Mouse (Mus musculus) hindbrain, embryonic 15.5 days (tissue): ENCODE results near the gene Eif2ak3. TPM values are rescaled to one million over a fixed set of nuclear protein-coding genes. Genes with fewer than 3 reads are reported as not detected.

Experiments
- ATAC-seq: fragments of 200-750 bp; cut with Nextera tagmentation; 2 replicates; pipeline ENCODE4 v1.8.0; 2017; ENCODE audit warnings: low read depth, moderate number of reproducible peaks, moderate TSS enrichment; ENCODE audit not compliant: low FRiP score
- H3K27ac ChIP-seq: fragments of 300-500 bp; sonication (generic); replicated peaks from 2 replicates; pipeline ENCODE4 v1.5.1; 2015; ENCODE audit warnings: mild to moderate bottlenecking, inconsistent platforms
- H3K27me3 ChIP-seq: fragments of 300-500 bp; sonication (generic); 2 replicates; pipeline ENCODE4 v1.6.1; 2015; ENCODE audit warnings: control low read depth, inconsistent platforms
- H3K36me3 ChIP-seq: fragments of 300-500 bp; sonication (generic); 2 replicates; pipeline ENCODE4 v1.6.1; 2015; ENCODE audit warnings: control low read depth, inconsistent platforms
- H3K4me1 ChIP-seq: fragments of 300-500 bp; sonication (generic); replicated peaks from 2 replicates; pipeline ENCODE4 v1.6.1; 2015; ENCODE audit warnings: control low read depth, inconsistent platforms
- H3K4me2 ChIP-seq: fragments of 300-500 bp; sonication (generic); 2 replicates; pipeline ENCODE4 v1.6.1; 2015; ENCODE audit warnings: moderate library complexity, mild to moderate bottlenecking, inconsistent platforms
- H3K4me3 ChIP-seq: fragments of 300-500 bp; sonication (generic); 2 replicates; pipeline ENCODE4 v1.5.1; 2015; ENCODE audit warnings: mild to moderate bottlenecking, inconsistent platforms
- H3K9ac ChIP-seq: fragments of 300-500 bp; sonication (generic); 2 replicates; pipeline ENCODE4 v1.6.1; 2015; ENCODE audit warnings: inconsistent platforms
- H3K9me3 ChIP-seq: fragments of 300-500 bp; sonication (generic); 2 replicates; pipeline ENCODE4 v1.6.1; 2016; ENCODE audit warnings: control low read depth, inconsistent platforms
- whole genome bisulfite sequencing: fragments of 180-500 bp; shearing (Covaris S2); methylation state at CpG from one replicate; pipeline ENCODE4 v1.1.7; 2015; 5-methylcytosine and 5-hydroxymethylcytosine counted together
- polyA plus RNA-seq: library from polyadenylated mRNA; unstranded; fragments of >200 nt; fragmentation: Nextera tagmentation; extraction: Ambion mirVana; gene quantifications from 2 replicates; pipeline ENCODE4 v1.2.1, GENCODE M21; 2015

Gene Eif2ak3
- polyA plus RNA-seq, 1 experiment from 2014 or later: 12.4 TPM

- Histone ChIP-seq H3K4me1 (peaks cover 14% of the 10 kb centered on the region), H3K9me3 (no peaks in the 10 kb centered on the region), H3K27me3 (no peaks in the 10 kb centered on the region), H3K36me3 (no peaks in the 10 kb centered on the region), H3K9ac (no peak overlapping the region), H3K4me3 (no peak overlapping the region), H3K27ac (no peak overlapping the region), H3K4me2 (peak overlapping the region; percentile 39)
- 58% methylated on average over 10 of the region's 10 CpGs for WGBS
- peak; percentile 83 for ATAC-seq
Observed at GRCm38 (mm10) chr6:70872128-70872527, 27.8 kb downstream of the Eif2ak3 start.

- Histone ChIP-seq H3K4me3 (no peak overlapping the region), H3K27ac (no peak overlapping the region), H3K9me3 (no peaks in the 10 kb centered on the region), H3K9ac (no peak overlapping the region), H3K4me2 (peak overlapping the region; percentile 39; the same call in 1 of the 2 replicates), H3K36me3 (no peaks in the 10 kb centered on the region), H3K27me3 (no peaks in the 10 kb centered on the region), H3K4me1 (peaks cover 14% of the 10 kb centered on the region)
- WGBS: 71% methylated on average over 7 of the region's 7 CpGs
- no peak for ATAC-seq
Observed at GRCm38 (mm10) chr6:70872570-70872969, 28.3 kb downstream of the Eif2ak3 start.

GRCm38 (mm10) chr6:70874035-70874775, 29.9 kb downstream of the Eif2ak3 start:
- Histone ChIP-seq H3K27ac (no peak overlapping the region), H3K27me3 (no peaks in the 10 kb centered on the region), H3K9ac (no peak overlapping the region), H3K9me3 (no peaks in the 10 kb centered on the region), H3K36me3 (0 out of 2 replicates have a peak, but pooled peaks cover 2% of the 10 kb centered on the region), H3K4me3 (no peak overlapping the region), H3K4me1 (peaks cover 14% of the 10 kb centered on the region), H3K4me2 (no peak overlapping the region)
- ATAC-seq: no peak
- 79% methylated on average over 5 of the region's 5 CpGs for WGBS

- Histone ChIP-seq H3K27me3 (no peaks in the 10 kb centered on the region), H3K4me2 (no peak overlapping the region), H3K9ac (no peak overlapping the region), H3K27ac (no peak overlapping the region), H3K36me3 (0 out of 2 replicates have a peak, but pooled peaks cover 10% of the 10 kb centered on the region), H3K9me3 (no peaks in the 10 kb centered on the region), H3K4me1 (peaks cover 14% of the 10 kb centered on the region), H3K4me3 (no peak overlapping the region)
- WGBS: 97% methylated on average over 1 of the region's 1 CpGs
- ATAC-seq: no peak
Observed at GRCm38 (mm10) chr6:70875017-70875416, 30.7 kb downstream of the Eif2ak3 start.

GRCm38 (mm10) chr6:70880714-70881304, 36.5 kb downstream of the Eif2ak3 start:
- 12% methylated on average over 5 of the region's 5 CpGs for WGBS
- no peaks in the 10 kb centered on the region for H3K27me3 ChIP-seq

GRCm38 (mm10) chr6:70887993-70888392, 43.7 kb downstream of the Eif2ak3 start:
- no peak overlapping the region for H3K27ac ChIP-seq
- H3K4me3 ChIP-seq: no peak overlapping the region
- no peak for ATAC-seq
- H3K27me3 ChIP-seq: no peaks in the 10 kb centered on the region
- H3K4me1 ChIP-seq: no peaks in the 10 kb centered on the region
- no peaks in the 10 kb centered on the region for H3K9me3 ChIP-seq
- no peak overlapping the region for H3K9ac ChIP-seq
- WGBS: 89% methylated on average over 11 of the region's 11 CpGs
- H3K36me3 ChIP-seq: peaks cover 84% of the 10 kb centered on the region
- no peak overlapping the region for H3K4me2 ChIP-seq

More at GRCm38 (mm10) chr6:70880714-70881304, 36.5 kb downstream of the Eif2ak3 start:
- H3K36me3 ChIP-seq: peaks cover 42% of the 10 kb centered on the region
- H3K9me3 ChIP-seq: no peaks in the 10 kb centered on the region
- H3K4me2 ChIP-seq: no peak overlapping the region
- no peak overlapping the region for H3K27ac ChIP-seq
- no peaks in the 10 kb centered on the region for H3K4me1 ChIP-seq
- H3K9ac ChIP-seq: no peak overlapping the region
- peak; percentile 59; the same call in 1 of the 2 replicates for ATAC-seq
- H3K4me3 ChIP-seq: no peak overlapping the region

- WGBS: 83% methylated on average over 6 of the region's 6 CpGs
- no peak overlapping the region for H3K27ac ChIP-seq
- ATAC-seq: no peak
- H3K9ac ChIP-seq: no peak overlapping the region
- H3K4me3 ChIP-seq: no peak overlapping the region
- peaks cover 33% of the 10 kb centered on the region for H3K36me3 ChIP-seq
- no peaks in the 10 kb centered on the region for H3K27me3 ChIP-seq
- no peak overlapping the region for H3K4me2 ChIP-seq
- H3K9me3 ChIP-seq: no peaks in the 10 kb centered on the region
- H3K4me1 ChIP-seq: peaks cover 11% of the 10 kb centered on the region; the same call in 1 of the 2 replicates
Observed at GRCm38 (mm10) chr6:70898166-70898565, 53.9 kb downstream of the Eif2ak3 start.

GRCm38 (mm10) chr6:70899594-70900003, 55.3 kb downstream of the Eif2ak3 start:
- Histone ChIP-seq H3K4me2 (no peak overlapping the region; the same call in 1 of the 2 replicates), H3K9me3 (no peaks in the 10 kb centered on the region), H3K27ac (no peak overlapping the region), H3K27me3 (no peaks in the 10 kb centered on the region), H3K9ac (no peak overlapping the region), H3K36me3 (peaks cover 30% of the 10 kb centered on the region), H3K4me3 (no peak overlapping the region), H3K4me1 (peaks cover 11% of the 10 kb centered on the region; the same call in 1 of the 2 replicates)
- peak; percentile 55 for ATAC-seq
- 22% methylated on average over 8 of the region's 8 CpGs for WGBS

GRCm38 (mm10) chr6:70903689-70904088, 59.4 kb downstream of the Eif2ak3 start:
- ATAC-seq: no peak
- peaks cover 31% of the 10 kb centered on the region for H3K36me3 ChIP-seq
- peaks cover 11% of the 10 kb centered on the region; the same call in 1 of the 2 replicates for H3K4me1 ChIP-seq
- no peaks in the 10 kb centered on the region for H3K27me3 ChIP-seq
- no peak overlapping the region for H3K9ac ChIP-seq
- 81% methylated on average over 5 of the region's 5 CpGs for WGBS
- H3K9me3 ChIP-seq: no peaks in the 10 kb centered on the region
- no peak overlapping the region for H3K4me2 ChIP-seq
- no peak overlapping the region for H3K4me3 ChIP-seq
- no peak overlapping the region for H3K27ac ChIP-seq

- H3K36me3 ChIP-seq: peaks cover 13% of the 10 kb centered on the region
- no peak overlapping the region for H3K27ac ChIP-seq
- no peak for ATAC-seq
- no peaks in the 10 kb centered on the region for H3K9me3 ChIP-seq
- H3K4me2 ChIP-seq: no peak overlapping the region
- no peak overlapping the region for H3K9ac ChIP-seq
- H3K4me1 ChIP-seq: no peaks in the 10 kb centered on the region
- no peaks in the 10 kb centered on the region for H3K27me3 ChIP-seq
- WGBS: 88% methylated on average over 7 of the region's 7 CpGs
- H3K4me3 ChIP-seq: no peak overlapping the region
Observed at GRCm38 (mm10) chr6:70909572-70909971, 65.3 kb downstream of the Eif2ak3 start.

GRCm38 (mm10) chr6:70910285-70910684, 66.0 kb downstream of the Eif2ak3 start:
- Histone ChIP-seq H3K27ac (no peak overlapping the region), H3K4me2 (no peak overlapping the region), H3K36me3 (peaks cover 9% of the 10 kb centered on the region), H3K9ac (no peak overlapping the region), H3K9me3 (no peaks in the 10 kb centered on the region), H3K4me1 (no peaks in the 10 kb centered on the region), H3K4me3 (no peak overlapping the region), H3K27me3 (no peaks in the 10 kb centered on the region)
- ATAC-seq: no peak
- 79% methylated on average over 4 of the region's 4 CpGs for WGBS

- Histone ChIP-seq H3K9me3 (no peaks in the 10 kb centered on the region), H3K4me3 (peak overlapping the region; percentile 16), H3K4me2 (peak overlapping the region; percentile 50), H3K4me1 (no peaks in the 10 kb centered on the region), H3K27me3 (no peaks in the 10 kb centered on the region), H3K9ac (no peak overlapping the region), H3K27ac (no peak overlapping the region), H3K36me3 (no peaks in the 10 kb centered on the region)
- ATAC-seq: peak; percentile 70
- WGBS: 17% methylated on average over 20 of the region's 20 CpGs
Observed at GRCm38 (mm10) chr6:70911668-70912395, 67.5 kb downstream of the Eif2ak3 start.
